Mouse (Mus musculus): ENCODE data around the gene Sdhd. TPM values are rescaled to one million over a fixed set of nuclear protein-coding genes. Genes with fewer than 3 reads are reported as not detected.
A peak's percentile ranks its signal among the peaks of the same experiment; 100 is the strongest.

The Sdhd gene
- total and polyA plus RNA-seq, 2 experiments: 339 to 441 TPM

DNA sequence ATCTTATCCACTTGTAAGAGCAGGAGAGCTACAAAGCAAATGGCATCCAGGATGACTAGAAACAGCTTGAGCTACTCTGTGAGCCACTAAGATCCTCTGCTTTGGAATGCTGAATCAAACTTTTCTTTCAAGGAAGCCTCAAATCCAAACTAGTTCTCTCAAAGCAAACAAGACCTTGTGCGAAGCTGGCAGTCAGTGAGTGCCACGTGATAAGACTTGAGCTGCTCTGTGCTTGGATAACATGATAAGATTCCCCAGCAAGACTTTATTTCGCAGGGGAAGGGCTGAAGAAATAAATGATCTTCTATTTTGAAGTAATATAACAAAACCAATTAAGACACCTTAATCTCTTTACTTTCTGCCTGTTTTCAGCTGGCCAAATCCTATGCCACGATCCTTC is 37.7 kb downstream of the Sdhd start:
- H3K27me3 ChIP-seq (ENCODE audit: control insufficient read depth, insufficient read depth, low read length): no peaks in the 10 kb centered on the region
- no peak overlapping the region for H3K9ac ChIP-seq (ENCODE audit: low read depth, low read length)
- H3K79me2 ChIP-seq (ENCODE audit: control insufficient read depth, insufficient read depth, low read length): no peaks in the 10 kb centered on the region
- 57% methylated on average over 4 of the region's 4 CpGs for WGBS
- H3K27ac ChIP-seq (replicated peaks; ENCODE audit: insufficient read depth, low read depth, low read length): no peak overlapping the region
- H3K4me1 ChIP-seq (ENCODE audit: control insufficient read depth, insufficient read depth, low read length): peaks cover 4% of the 10 kb centered on the region; the same call in 1 of the 2 replicates
- no peaks in the 10 kb centered on the region for H3K36me3 ChIP-seq (ENCODE audit: control insufficient read depth, insufficient read depth, low read length)
- no peak overlapping the region for H3K4me3 ChIP-seq (ENCODE audit: insufficient read depth, low read depth, low read length)
- DNase-seq (ENCODE audit: extremely low read depth, low read depth, low spot score): peak; percentile 37
- TF ChIP-seq CTCF (IDR thresholded peaks at IDR 0.05; ENCODE audit: low read depth, low read length): no peak
- TF ChIP-seq POLR2A (IDR thresholded peaks at IDR 0.05; ENCODE audit: extremely low read depth, insufficient read depth, low read length): no peak

DNA sequence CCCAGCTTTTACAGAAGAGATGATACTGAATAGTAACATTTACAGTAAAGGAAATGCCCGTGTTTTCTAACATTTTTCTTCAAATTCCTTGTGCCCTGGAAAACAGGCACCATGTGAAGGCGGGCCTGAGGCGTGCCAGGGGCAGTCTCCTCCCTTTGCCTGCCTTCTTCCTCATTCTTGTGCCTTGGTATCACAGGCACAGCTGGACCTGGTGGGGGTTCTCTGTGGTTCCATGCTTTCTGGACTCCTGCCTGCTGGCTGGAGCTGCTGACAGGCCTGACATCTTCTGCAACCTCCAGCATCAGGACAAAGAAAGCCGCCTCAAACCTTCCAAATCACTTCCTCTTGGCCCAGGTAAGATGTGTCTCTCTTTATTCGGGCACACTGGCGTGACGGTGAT is 38.4 kb downstream of the Sdhd start:
- Histone ChIP-seq H3K79me2 (ENCODE audit: control insufficient read depth, insufficient read depth, low read length) (no peaks in the 10 kb centered on the region), H3K4me3 (ENCODE audit: insufficient read depth, low read depth, low read length) (no peak overlapping the region), H3K9ac (ENCODE audit: low read depth, low read length) (no peak overlapping the region), H3K27me3 (ENCODE audit: control insufficient read depth, insufficient read depth, low read length) (no peaks in the 10 kb centered on the region), H3K36me3 (ENCODE audit: control insufficient read depth, insufficient read depth, low read length) (no peaks in the 10 kb centered on the region), H3K4me1 (ENCODE audit: control insufficient read depth, insufficient read depth, low read length) (peaks cover 7% of the 10 kb centered on the region; the same call in 1 of the 2 replicates), H3K27ac (replicated peaks; ENCODE audit: insufficient read depth, low read depth, low read length) (no peak overlapping the region)
- TF ChIP-seq POLR2A (IDR thresholded peaks at IDR 0.05; ENCODE audit: extremely low read depth, insufficient read depth, low read length): no peak
- no peak for TF ChIP-seq CTCF (IDR thresholded peaks at IDR 0.05; ENCODE audit: low read depth, low read length)
- no peak for DNase-seq (ENCODE audit: extremely low read depth, low read depth, low spot score)
- 80% methylated on average over 7 of the region's 7 CpGs for WGBS

DNA sequence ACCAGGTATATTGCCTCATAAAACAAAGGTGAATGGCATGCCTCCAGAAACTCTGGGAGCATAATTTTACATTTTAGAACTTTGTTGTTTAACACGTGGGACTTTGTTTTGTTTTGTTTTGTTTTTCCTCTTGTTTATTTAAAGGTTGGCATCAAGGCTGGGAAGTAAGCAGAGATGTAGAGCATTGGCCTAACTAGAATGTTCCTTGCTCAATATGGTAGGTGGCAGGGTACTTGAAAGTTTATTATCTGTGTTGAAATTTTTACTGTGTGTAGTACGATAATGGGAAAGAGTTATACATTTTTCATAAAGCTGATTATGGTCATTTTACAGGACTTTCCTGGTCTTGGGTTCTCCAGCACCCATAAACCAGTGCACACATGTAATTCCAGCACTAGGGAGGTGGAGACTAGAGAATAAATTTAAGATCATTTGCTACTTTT is 41.7 kb downstream of the Sdhd start:
- no peaks in the 10 kb centered on the region for H3K27me3 ChIP-seq (ENCODE audit: control insufficient read depth, insufficient read depth, low read length)
- TF ChIP-seq POLR2A (IDR thresholded peaks at IDR 0.05; ENCODE audit: extremely low read depth, insufficient read depth, low read length): no peak
- TF ChIP-seq CTCF (IDR thresholded peaks at IDR 0.05; ENCODE audit: low read depth, low read length): no peak
- peak; percentile 98 for DNase-seq (ENCODE audit: extremely low read depth, low read depth, low spot score)

DNA sequence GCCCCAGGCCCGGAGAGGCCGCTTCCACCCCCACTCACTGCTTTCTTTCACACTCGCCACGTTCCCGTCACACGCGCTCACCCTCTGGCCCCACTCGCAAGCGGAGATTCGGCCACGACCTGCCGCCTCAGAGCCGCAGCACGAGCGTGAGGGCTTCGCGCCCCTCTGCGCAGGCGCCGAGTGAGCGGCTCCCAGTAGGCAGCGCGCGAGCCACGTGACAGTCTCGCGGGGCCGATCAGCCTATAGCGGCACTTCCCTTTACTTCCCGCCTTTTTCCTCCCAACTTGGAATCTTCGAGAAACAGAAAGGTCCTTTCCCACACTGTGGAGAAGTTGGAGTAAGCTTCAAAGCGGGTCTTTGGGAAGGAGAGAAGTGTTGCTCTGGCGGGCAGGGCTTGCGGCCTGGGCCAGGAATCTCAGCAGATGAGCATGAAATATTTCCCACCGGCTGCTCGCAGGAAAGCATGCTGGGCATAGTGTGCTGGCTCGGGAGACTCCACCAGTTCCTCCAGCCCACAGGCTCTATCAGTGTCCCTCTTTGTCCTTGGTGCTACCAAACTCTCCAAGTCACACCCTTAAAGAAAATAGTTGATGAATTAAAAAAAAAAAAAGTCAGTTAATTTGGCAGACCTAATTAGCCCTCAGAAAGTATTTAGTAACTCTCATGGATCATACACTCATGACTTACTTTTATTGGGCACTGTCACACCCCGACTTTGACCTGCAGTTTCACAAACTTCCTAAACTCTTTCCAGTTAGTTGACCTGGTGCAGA is 42.3 kb downstream of the Sdhd start, which contains the start of gene Tex12:
Gene Tex12 (minus strand): TSS at position 181 of the 773 bp plus-strand sequence.
- H3K4me3 ChIP-seq (ENCODE audit: insufficient read depth, low read depth, low read length): peak within 1 kb of the TSS; percentile 20; the same call in 1 of the 2 replicates
- 79% methylated on average over 38 of the region's 38 CpGs for WGBS
- peak within 1 kb of the TSS; percentile 20 for H3K9ac ChIP-seq (ENCODE audit: low read depth, low read length)
- TF ChIP-seq CTCF (IDR thresholded peaks at IDR 0.05; ENCODE audit: low read depth, low read length) (no peak), POLR2A (IDR thresholded peaks at IDR 0.05; ENCODE audit: extremely low read depth, insufficient read depth, low read length) (no peak)
- H3K36me3 ChIP-seq (ENCODE audit: control insufficient read depth, insufficient read depth, low read length): no peaks in the 10 kb centered on the region
- DNase-seq (ENCODE audit: extremely low read depth, low read depth, low spot score): no peak
- H3K27ac ChIP-seq (replicated peaks; ENCODE audit: insufficient read depth, low read depth, low read length): peak within 1 kb of the TSS; percentile 87
- no peaks in the 10 kb centered on the region for H3K79me2 ChIP-seq (ENCODE audit: control insufficient read depth, insufficient read depth, low read length)
- H3K27me3 ChIP-seq (ENCODE audit: control insufficient read depth, insufficient read depth, low read length): no peaks in the 10 kb centered on the region
- peaks cover 7% of the 10 kb centered on the region; the same call in 1 of the 2 replicates for H3K4me1 ChIP-seq (ENCODE audit: control insufficient read depth, insufficient read depth, low read length)

More for the DNA sequence above, 41.7 kb downstream of the Sdhd start:
- Histone ChIP-seq H3K4me3 (ENCODE audit: insufficient read depth, low read depth, low read length) (no peak overlapping the region), H3K9ac (ENCODE audit: low read depth, low read length) (no peak overlapping the region), H3K36me3 (ENCODE audit: control insufficient read depth, insufficient read depth, low read length) (no peaks in the 10 kb centered on the region), H3K4me1 (ENCODE audit: control insufficient read depth, insufficient read depth, low read length) (peaks cover 7% of the 10 kb centered on the region; the same call in 1 of the 2 replicates), H3K79me2 (ENCODE audit: control insufficient read depth, insufficient read depth, low read length) (no peaks in the 10 kb centered on the region), H3K27ac (replicated peaks; ENCODE audit: insufficient read depth, low read depth, low read length) (0 out of 2 replicates have a peak overlapping the region, but pooled peaks have one; percentile 10)
- 22% methylated on average over 2 of the region's 2 CpGs for WGBS

DNA sequence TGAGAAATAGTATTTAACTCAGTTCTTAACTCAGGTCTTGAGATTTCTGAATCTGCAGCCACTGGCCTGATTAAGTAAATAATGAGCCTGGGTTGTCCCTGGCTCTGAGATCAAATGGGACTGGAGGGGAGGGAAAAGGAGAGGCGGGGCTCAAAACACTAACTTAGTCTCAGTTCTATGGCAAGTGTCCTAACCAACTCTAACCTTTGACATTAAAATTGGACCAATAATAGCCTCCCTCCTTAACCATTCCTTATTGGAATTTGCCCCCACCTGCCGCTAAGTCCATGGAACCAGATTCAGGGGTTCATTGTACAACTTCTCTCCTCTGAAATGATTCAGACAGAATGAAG is 48.5 kb downstream of the Sdhd start, which contains the start of gene Bco2:
Gene Bco2 (minus strand): TSS at position 88 of the 353 bp plus-strand sequence.
- 10% methylated on average over 2 of the region's 2 CpGs for WGBS

More for the DNA sequence above, 48.5 kb downstream of the Sdhd start, which contains the start of gene Bco2:
- Histone ChIP-seq H3K36me3 (ENCODE audit: control insufficient read depth, insufficient read depth, low read length) (peaks cover 1% of the 10 kb centered on the region), H3K27ac (replicated peaks; ENCODE audit: insufficient read depth, low read depth, low read length) (peak within 1 kb of the TSS; percentile 91), H3K27me3 (ENCODE audit: control insufficient read depth, insufficient read depth, low read length) (no peaks in the 10 kb centered on the region), H3K4me3 (ENCODE audit: insufficient read depth, low read depth, low read length) (peak within 1 kb of the TSS; percentile 51), H3K79me2 (ENCODE audit: control insufficient read depth, insufficient read depth, low read length) (peaks cover 3% of the 10 kb centered on the region; the same call in 1 of the 2 replicates), H3K9ac (ENCODE audit: low read depth, low read length) (peak within 1 kb of the TSS; percentile 70), H3K4me1 (ENCODE audit: control insufficient read depth, insufficient read depth, low read length) (peaks cover 16% of the 10 kb centered on the region)
- no peak for TF ChIP-seq POLR2A (IDR thresholded peaks at IDR 0.05; ENCODE audit: extremely low read depth, insufficient read depth, low read length)
- TF ChIP-seq CTCF (IDR thresholded peaks at IDR 0.05; ENCODE audit: low read depth, low read length): no peak
- peak; percentile 98 for DNase-seq (ENCODE audit: extremely low read depth, low read depth, low spot score)
